Mouse (Mus musculus) ES-E14 (cell line): ENCODE measurements around the gene Itsn1. TPM values are rescaled to one million over a fixed set of nuclear protein-coding genes. Genes with fewer than 3 reads are reported as not detected.

Experiments used
- DNase-seq: peaks from one replicate; pipeline ENCODE4 v3.0.0-alpha.2; 2013; ENCODE audit warnings: low read depth, low spot score
- H3K27ac ChIP-seq: 2 replicates; pipeline ENCODE4 v1.5.1; 2012; ENCODE audit warnings: low read depth, mild to moderate bottlenecking, low read length, moderate library complexity, mixed read lengths; ENCODE audit not compliant: poor library complexity, insufficient read depth, severe bottlenecking
- H3K36me3 ChIP-seq: 2 replicates; pipeline ENCODE4 v1.6.1; 2012; ENCODE audit warnings: mild to moderate bottlenecking, low read length, moderate library complexity, mixed read lengths; ENCODE audit not compliant: control insufficient read depth, poor library complexity, insufficient read depth, severe bottlenecking
- H3K4me1 ChIP-seq, 2 experiments: fragments of 150-350 bp in 1 of 2; sonication (generic) in 1 of 2; 2 replicates each; pipeline ENCODE4 v1.6.1; 2012; ENCODE audit warnings: low read length in 2 of 2, mild to moderate bottlenecking in 1 of 2, mixed read lengths in 1 of 2; ENCODE audit not compliant: control insufficient read depth in 2 of 2, insufficient read depth in 2 of 2, poor library complexity in 1 of 2
- H3K4me3 ChIP-seq, 2 experiments: fragments of 150-350 bp in 1 of 2; sonication (generic) in 1 of 2; 2 replicates each; pipeline ENCODE4 v1.5.1; 2012; ENCODE audit warnings: low read length in 2 of 2, low read depth in 1 of 2, mild to moderate bottlenecking in 1 of 2, mixed read lengths in 1 of 2; ENCODE audit not compliant: insufficient read depth in 1 of 2, poor library complexity in 1 of 2, severe bottlenecking in 1 of 2
- H3K9ac ChIP-seq: 2 replicates; pipeline ENCODE4 v1.6.1; 2012; ENCODE audit warnings: low read depth, mild to moderate bottlenecking, low read length, mixed read lengths; ENCODE audit not compliant: poor library complexity, insufficient read depth, severe bottlenecking
- H3K9me3 ChIP-seq: fragments of 150-350 bp; sonication (generic); 2 replicates; pipeline ENCODE4 v1.6.1; 2012; ENCODE audit warnings: low read depth, mild to moderate bottlenecking, low read length; ENCODE audit not compliant: control insufficient read depth, insufficient read depth
- CHD2 ChIP-seq: IDR thresholded peaks from 2 replicates; pipeline ENCODE4 v1.6.1; 2014; ENCODE audit warnings: mild to moderate bottlenecking, low read depth, low read length, inconsistent platforms
- HCFC1 ChIP-seq: IDR thresholded peaks from 2 replicates; pipeline ENCODE4 v1.6.1; 2012; ENCODE audit warnings: low read length, inconsistent platforms, borderline replicate concordance; ENCODE audit not compliant: insufficient read depth
- MAFK ChIP-seq: IDR thresholded peaks from 2 replicates; pipeline ENCODE4 v1.6.1; 2014; ENCODE audit warnings: mild to moderate bottlenecking, low read depth, low read length, inconsistent platforms; ENCODE audit not compliant: insufficient read depth
- ZC3H11A ChIP-seq: IDR thresholded peaks from 2 replicates; pipeline ENCODE4 v1.6.1; 2012; ENCODE audit warnings: low read depth, mild to moderate bottlenecking, inconsistent platforms, low read length, borderline replicate concordance
- ZNF384 ChIP-seq: IDR thresholded peaks from 2 replicates; pipeline ENCODE4 v1.6.1; 2012; ENCODE audit warnings: low read depth, low read length, inconsistent platforms
- in situ Hi-C, 2 experiments: fragments of 600-800 bp; cut with MboI; formaldehyde crosslinking; loops; one replicate each; pipeline ENCODE4 v1.15.1; 2025; ENCODE audit warnings: low sequenced_read_pairs in 2 of 2, inconsistent platforms in 1 of 2; ENCODE audit not compliant: unreplicated experiment in 2 of 2
- total RNA-seq: library from RNA; depleted of rRNA; stranded (reverse); fragments of 300-350 nt; gene quantifications from 2 replicates; pipeline ENCODE4 v1.2.3, GENCODE M21; 2012

Gene Itsn1
- total RNA-seq, 1 experiment = 28.6 TPM

GRCm38 (mm10) chr16:91728123-91729065, 687 bp upstream of the Itsn1 start, which contains the start of gene Cryzl1:
Cryzl1 (minus strand) TSS chr16:91728975.
- peak; percentile 96 for TF ChIP-seq HCFC1
- TF ChIP-seq ZC3H11A = no peak
- H3K9ac ChIP-seq = peak within 1 kb of the TSS; percentile 89
- peak within 1 kb of the TSS; percentile 72 for H3K27ac ChIP-seq
- peaks cover 4% of the 10 kb centered on the region; the same call in 1 of the 2 replicates for H3K36me3 ChIP-seq
- no peaks in the 10 kb centered on the region for H3K9me3 ChIP-seq
- peak within 1 kb of the TSS; percentile 91 to 99 for H3K4me3 ChIP-seq
- DNase-seq = peak; percentile 97
- H3K4me1 ChIP-seq = peaks cover 0 to 3% of the 10 kb centered on the region in 2 experiments; a peak in 1 of 4 replicates
- in situ Hi-C loops = no loop called here

- Histone ChIP-seq H3K4me3 (peak overlapping the region; percentile 91 to 99), H3K36me3 (peaks cover 4% of the 10 kb centered on the region; the same call in 1 of the 2 replicates), H3K9ac (peak overlapping the region; percentile 89), H3K4me1 (peaks cover 0 to 3% of the 10 kb centered on the region in 2 experiments; a peak in 1 of 4 replicates), H3K9me3 (no peaks in the 10 kb centered on the region), H3K27ac (no peak overlapping the region)
- no peak for TF ChIP-seq MAFK
- no peak for TF ChIP-seq CHD2
- no peak for TF ChIP-seq ZNF384
- no peak for TF ChIP-seq HCFC1
- TF ChIP-seq ZC3H11A = no peak
- in situ Hi-C loops = no loop called here
- no peak for DNase-seq
These were observed 850 bp downstream of the Itsn1 start for GRCm38 (mm10) chr16:91729821-91730441.

- Histone ChIP-seq H3K9ac (peak overlapping the region; percentile 89; the same call in 1 of the 2 replicates), H3K27ac (no peak overlapping the region), H3K36me3 (peaks cover 4% of the 10 kb centered on the region; the same call in 1 of the 2 replicates), H3K9me3 (no peaks in the 10 kb centered on the region), H3K4me3 (peak overlapping the region; percentile 91 to 99), H3K4me1 (peaks cover 0 to 5% of the 10 kb centered on the region in 2 experiments; a peak in 1 of 4 replicates)
- DNase-seq = no peak
- in situ Hi-C loops = no loop called here
- TF ChIP-seq MAFK = no peak
- TF ChIP-seq HCFC1 = no peak
- TF ChIP-seq CHD2 = no peak
- no peak for TF ChIP-seq ZC3H11A
- no peak for TF ChIP-seq ZNF384
These were observed 1.4 kb downstream of the Itsn1 start for GRCm38 (mm10) chr16:91730446-91730845.

GRCm38 (mm10) chr16:91732816-91733215, 3.7 kb downstream of the Itsn1 start:
- Histone ChIP-seq H3K27ac (no peak overlapping the region), H3K4me1 (peaks cover 0 to 11% of the 10 kb centered on the region in 2 experiments; a peak in 1 of 4 replicates), H3K9me3 (no peaks in the 10 kb centered on the region), H3K36me3 (no peaks in the 10 kb centered on the region), H3K4me3 (no peak overlapping the region), H3K9ac (no peak overlapping the region)
- no peak for TF ChIP-seq MAFK
- in situ Hi-C loops = no loop called here
- DNase-seq = no peak
